Mouse (Mus musculus) heart, embryonic 13.5 days (tissue): ENCODE measurements around the gene Tex14. TPM values are rescaled to one million over a fixed set of nuclear protein-coding genes. Genes with fewer than 3 reads are reported as not detected.
"Not testable (repeated sequence)": the region's sequence is repeated elsewhere in the genome, so short reads cannot be mapped to it uniquely, and the experiment has no call there.

Experiments used
- ATAC-seq: fragments of 200-750 bp; cut with Nextera tagmentation; 2 replicates; pipeline ENCODE4 v1.8.0; 2017; ENCODE audit warnings: moderate TSS enrichment; ENCODE audit not compliant: insufficient number of reproducible peaks, low FRiP score, low TSS enrichment; ENCODE audit errors: extremely low read depth
- H3K27ac ChIP-seq: fragments of 300-500 bp; sonication (generic); replicated peaks from 2 replicates; pipeline ENCODE4 v1.5.1; 2015; ENCODE audit warnings: moderate library complexity, mild to moderate bottlenecking, inconsistent platforms
- H3K27me3 ChIP-seq: fragments of 300-500 bp; sonication (generic); replicated peaks from 2 replicates; pipeline ENCODE4 v1.6.1; 2015; ENCODE audit warnings: mild to moderate bottlenecking, inconsistent platforms
- H3K36me3 ChIP-seq: fragments of 300-500 bp; sonication (generic); 2 replicates; pipeline ENCODE4 v1.6.1; 2015; ENCODE audit warnings: mild to moderate bottlenecking, inconsistent platforms
- H3K4me1 ChIP-seq: fragments of 300-500 bp; sonication (generic); 2 replicates; pipeline ENCODE4 v1.6.1; 2015; ENCODE audit warnings: inconsistent platforms
- H3K4me2 ChIP-seq: fragments of 300-500 bp; sonication (generic); 2 replicates; pipeline ENCODE4 v1.6.1; 2015; ENCODE audit warnings: inconsistent platforms, mild to moderate bottlenecking, moderate library complexity
- H3K4me3 ChIP-seq: fragments of 300-500 bp; sonication (generic); 2 replicates; pipeline ENCODE4 v1.5.1; 2015; ENCODE audit warnings: moderate library complexity, mild to moderate bottlenecking, inconsistent platforms
- H3K9ac ChIP-seq: fragments of 300-500 bp; sonication (generic); 2 replicates; pipeline ENCODE4 v1.6.1; 2015; ENCODE audit warnings: inconsistent platforms, mild to moderate bottlenecking, moderate library complexity
- H3K9me3 ChIP-seq: fragments of 300-500 bp; sonication (generic); 2 replicates; pipeline ENCODE4 v1.6.1; 2016; ENCODE audit warnings: inconsistent platforms
- WGBS: fragments of 180-500 bp; shearing (Covaris S2); methylation state at CpG from one replicate; pipeline ENCODE4 v1.1.7; 2015; ENCODE audit warnings: mixed read lengths; 5-methylcytosine and 5-hydroxymethylcytosine counted together
- polyA plus RNA-seq: library from polyadenylated mRNA; unstranded; fragments of >200 nt; fragmentation: Nextera tagmentation; extraction: Ambion mirVana; gene quantifications from 2 replicates; pipeline ENCODE4 v1.2.1, GENCODE M21; 2015

Gene Tex14
- polyA plus RNA-seq, 1 experiment from 2014 or later = 0.28 TPM

DNA sequence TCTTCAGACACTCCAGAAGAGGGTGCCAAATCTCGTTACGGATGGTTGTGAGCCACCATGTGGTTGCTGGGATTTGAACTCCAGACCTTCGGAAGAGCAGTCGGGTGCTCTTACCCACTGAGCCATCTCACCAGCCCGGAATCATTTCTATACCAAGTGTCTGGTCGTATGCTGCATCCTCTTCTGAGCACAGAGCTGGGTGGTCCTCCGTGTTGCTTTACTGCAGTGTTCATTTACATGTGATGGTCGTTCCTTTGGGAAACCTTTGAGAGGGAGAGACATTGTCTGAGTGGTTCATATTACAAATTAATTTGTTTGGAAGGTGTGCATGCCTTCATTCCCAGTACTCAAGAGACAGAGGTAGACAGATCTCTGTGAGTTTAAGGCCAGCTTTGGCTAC lies 47.9 kb downstream of the Tex14 start:
- not testable (repeated sequence) for H3K4me2 ChIP-seq, ATAC-seq, H3K27ac ChIP-seq, H3K27me3 ChIP-seq, H3K36me3 ChIP-seq, H3K4me3 ChIP-seq, H3K9me3 ChIP-seq
- 0 out of 2 replicates have a peak overlapping the region, but pooled peaks have one; percentile 34 for H3K9ac ChIP-seq
- 75% methylated on average over 8 of the region's 8 CpGs for WGBS
- peaks cover 14% of the 10 kb centered on the region for H3K4me1 ChIP-seq

DNA sequence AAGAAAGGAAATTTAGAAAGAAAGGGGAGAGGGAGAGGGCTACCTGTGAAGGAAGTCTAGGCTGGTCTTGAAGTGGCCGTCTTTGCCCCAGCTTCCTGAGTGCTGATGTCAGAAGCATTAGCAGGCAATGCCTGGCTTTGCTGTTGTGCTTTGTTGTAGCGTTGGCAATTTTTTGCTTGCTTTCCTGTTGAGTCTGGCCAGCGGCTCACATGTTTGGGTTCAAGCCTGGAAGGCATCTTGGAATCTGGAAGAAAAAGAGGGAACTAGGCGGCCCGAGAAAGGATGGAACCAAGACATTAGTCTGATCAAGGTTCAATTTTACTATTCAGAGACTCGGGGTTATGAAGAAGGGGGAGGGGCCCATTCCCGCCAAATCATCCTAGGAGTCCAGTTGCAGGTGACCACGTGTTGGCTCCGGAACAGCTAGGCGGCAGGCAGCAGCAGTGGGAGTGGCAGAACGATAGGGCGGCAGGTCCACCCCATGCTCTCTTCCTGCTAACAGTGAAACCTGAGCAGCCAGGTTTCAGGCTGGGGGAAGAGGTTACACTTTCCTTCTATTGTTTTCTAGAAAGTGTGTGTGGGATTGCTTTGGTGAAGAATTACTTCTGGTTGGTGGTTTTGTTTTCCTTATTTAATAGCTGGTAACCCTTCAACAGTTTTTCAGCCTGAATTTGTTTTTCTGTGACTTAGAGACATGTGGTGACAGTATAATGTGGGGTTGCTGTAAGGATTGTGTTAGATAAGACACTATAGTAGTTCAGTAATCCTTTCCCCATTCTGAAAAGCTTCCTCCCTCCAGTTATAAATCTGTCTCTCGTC lies 48.6 kb downstream of the Tex14 start:
- no peaks in the 10 kb centered on the region for H3K27me3 ChIP-seq
- WGBS = 16% methylated on average over 13 of the region's 13 CpGs
- no peak for ATAC-seq
- no peak overlapping the region for H3K27ac ChIP-seq
- peak overlapping the region; percentile 34 for H3K9ac ChIP-seq
- no peaks in the 10 kb centered on the region for H3K36me3 ChIP-seq
- no peak overlapping the region for H3K4me3 ChIP-seq
- H3K4me1 ChIP-seq = peaks cover 12% of the 10 kb centered on the region
- H3K4me2 ChIP-seq = peak overlapping the region; percentile 37
- H3K9me3 ChIP-seq = no peaks in the 10 kb centered on the region

DNA sequence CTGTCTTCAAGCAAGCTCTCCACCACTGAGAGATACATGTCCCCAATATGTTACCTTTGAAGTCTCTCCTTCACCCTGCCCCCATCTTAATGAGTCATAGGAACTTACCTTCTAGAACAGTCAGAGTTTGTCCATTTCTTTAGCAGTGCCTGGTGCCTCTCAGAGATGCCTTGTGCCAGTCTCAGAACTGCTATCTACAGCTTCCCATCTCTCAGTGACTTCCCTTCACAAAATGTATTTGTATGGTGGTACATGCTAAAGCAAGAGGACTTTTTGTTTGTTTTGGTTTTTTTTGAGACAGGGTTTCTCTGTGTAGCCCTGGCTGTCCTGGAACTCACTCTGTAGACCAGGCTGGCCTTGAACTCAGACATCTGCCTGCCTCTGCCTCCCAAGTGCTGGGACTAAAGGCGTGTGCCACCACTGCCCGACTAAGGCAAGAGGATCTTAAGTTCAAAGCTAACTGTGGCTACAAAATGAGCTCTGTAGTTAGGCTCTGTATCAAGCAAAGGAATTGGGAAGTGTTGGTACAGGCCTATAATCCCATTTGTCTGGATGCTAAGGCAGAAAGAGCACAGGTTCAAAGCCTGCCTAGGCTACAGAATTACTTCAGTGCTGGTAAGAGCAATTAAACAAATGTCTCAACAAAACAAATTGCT lies 49.3 kb downstream of the Tex14 start:
- Histone ChIP-seq H3K9ac (peak overlapping the region; percentile 34), H3K27ac (no peak overlapping the region), H3K4me2 (no peak overlapping the region), H3K36me3 (no peaks in the 10 kb centered on the region), H3K4me3 (no peak overlapping the region), H3K9me3 (no peaks in the 10 kb centered on the region), H3K4me1 (peaks cover 12% of the 10 kb centered on the region), H3K27me3 (no peaks in the 10 kb centered on the region)
- 80% methylated on average over 2 of the region's 2 CpGs for WGBS
- no peak for ATAC-seq

DNA sequence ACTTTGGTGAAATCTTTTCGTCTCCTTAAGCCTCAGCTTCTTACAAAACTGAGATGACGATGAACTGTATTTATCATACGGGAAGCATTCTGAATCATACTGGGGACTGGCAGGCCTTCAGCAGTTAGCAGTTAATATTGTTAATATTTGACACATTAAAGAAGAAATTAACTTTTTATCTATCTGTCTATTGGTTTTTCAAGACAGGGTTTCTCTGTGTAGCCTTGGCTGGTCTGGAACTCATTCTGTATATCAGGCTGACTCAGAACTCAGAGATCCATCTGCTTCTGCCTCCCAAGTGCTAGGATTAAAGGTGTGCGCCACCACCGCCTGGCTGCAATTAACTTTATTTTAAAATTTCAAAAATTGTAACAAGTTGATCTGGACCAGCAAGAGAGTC lies 50.7 kb downstream of the Tex14 start:
- Histone ChIP-seq H3K27ac (no peak overlapping the region), H3K4me1 (peaks cover 12% of the 10 kb centered on the region), H3K4me3 (no peak overlapping the region), H3K36me3 (no peaks in the 10 kb centered on the region), H3K4me2 (no peak overlapping the region), H3K27me3 (no peaks in the 10 kb centered on the region), H3K9me3 (no peaks in the 10 kb centered on the region), H3K9ac (no peak overlapping the region)
- no peak for ATAC-seq
- WGBS = 87% methylated on average over 5 of the region's 5 CpGs

DNA sequence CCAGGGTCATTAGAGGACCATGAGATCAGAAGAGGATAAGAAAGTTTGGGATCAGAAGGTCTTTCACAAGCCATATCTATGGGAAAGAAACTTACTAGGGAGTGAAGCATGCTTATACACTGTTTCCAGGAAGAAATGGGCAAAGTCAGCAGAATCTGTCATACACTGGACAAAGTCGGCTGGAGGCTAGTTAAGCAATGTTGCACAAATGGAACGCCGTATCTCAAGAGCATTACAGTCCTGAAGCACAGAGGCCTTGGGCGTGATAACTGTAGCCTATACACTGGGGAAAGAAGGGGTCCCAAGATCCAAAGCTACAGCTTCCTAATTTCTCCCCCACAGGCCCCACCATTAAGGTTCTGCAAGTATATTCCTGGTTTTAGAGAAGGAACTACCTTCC lies 51.1 kb downstream of the Tex14 start:
- no peak overlapping the region for H3K4me3 ChIP-seq
- H3K9me3 ChIP-seq = no peaks in the 10 kb centered on the region
- no peaks in the 10 kb centered on the region for H3K27me3 ChIP-seq
- H3K36me3 ChIP-seq = no peaks in the 10 kb centered on the region
- 82% methylated on average over 4 of the region's 4 CpGs for WGBS
- no peak for ATAC-seq
- no peak overlapping the region for H3K4me2 ChIP-seq
- no peak overlapping the region for H3K9ac ChIP-seq
- no peak overlapping the region for H3K27ac ChIP-seq
- H3K4me1 ChIP-seq = peaks cover 12% of the 10 kb centered on the region

DNA sequence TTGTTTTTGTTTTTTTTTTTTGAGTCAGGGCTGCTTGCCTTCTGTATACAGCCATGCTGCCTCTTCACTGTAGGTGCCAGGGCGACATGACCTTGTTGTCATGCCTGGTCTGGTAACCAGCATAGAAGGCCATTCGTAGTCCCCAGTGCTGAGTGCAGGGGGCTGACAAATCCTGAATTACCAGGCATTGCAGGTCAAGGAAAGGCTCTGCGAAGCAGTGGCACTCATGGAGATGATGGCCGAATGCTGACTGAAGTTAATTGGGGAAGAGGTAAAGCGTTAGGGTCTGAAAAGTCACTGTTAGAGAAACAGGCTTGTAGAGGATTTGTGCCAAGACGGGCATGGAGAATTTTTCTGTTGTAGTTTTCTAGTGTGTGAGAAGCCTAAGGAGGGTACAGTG lies 55.7 kb downstream of the Tex14 start:
- Histone ChIP-seq H3K4me3 (no peak overlapping the region), H3K27ac (no peak overlapping the region), H3K27me3 (no peaks in the 10 kb centered on the region), H3K9ac (no peak overlapping the region), H3K36me3 (no peaks in the 10 kb centered on the region), H3K4me2 (no peak overlapping the region), H3K4me1 (0 out of 2 replicates have a peak, but pooled peaks cover 3% of the 10 kb centered on the region), H3K9me3 (no peaks in the 10 kb centered on the region)
- no peak for ATAC-seq
- 88% methylated on average over 6 of the region's 6 CpGs for WGBS

DNA sequence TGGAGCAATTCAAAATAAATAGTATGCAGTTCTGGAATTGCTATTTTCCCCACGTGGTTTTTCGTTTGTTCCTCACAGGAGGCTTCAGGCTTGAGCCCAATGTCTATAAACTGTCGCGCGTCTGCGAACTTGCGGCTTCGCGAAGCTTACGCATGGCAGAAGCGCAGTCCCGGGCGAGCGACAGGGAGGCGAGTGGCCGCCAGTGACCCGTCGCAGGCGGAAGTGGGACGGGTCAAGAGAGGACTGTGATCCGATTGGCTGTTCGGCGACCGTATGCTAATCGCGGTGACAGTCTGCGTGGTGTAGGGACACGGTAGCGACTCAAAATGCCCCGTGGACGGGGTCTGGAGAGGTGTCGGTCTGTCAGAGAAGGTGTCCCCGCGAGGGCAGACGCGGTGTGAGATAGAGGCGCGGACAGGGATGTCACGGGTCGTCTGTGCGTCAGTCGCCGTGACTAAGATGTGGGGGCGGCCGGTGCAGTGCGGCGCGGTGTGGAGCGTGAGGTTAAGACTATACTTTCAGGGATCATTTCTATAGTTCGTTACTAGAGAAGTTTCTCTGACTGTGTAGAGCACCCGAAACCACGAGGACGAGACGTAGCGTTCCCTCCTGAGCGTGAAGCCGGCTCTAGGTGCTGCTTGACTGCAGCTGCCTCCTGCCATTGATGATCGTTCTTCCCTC lies 57.1 kb downstream of the Tex14 start:
- H3K9me3 ChIP-seq, H3K4me1 ChIP-seq, H3K27me3 ChIP-seq, H3K36me3 ChIP-seq: not testable (repeated sequence)
- peak overlapping the region; percentile 69 for H3K9ac ChIP-seq
- H3K4me2 ChIP-seq = peak overlapping the region; percentile 67
- under 1% methylated on average over 21 of the region's 58 CpGs for WGBS
- peak overlapping the region; percentile 39 for H3K4me3 ChIP-seq
- peak; percentile 97 for ATAC-seq
- H3K27ac ChIP-seq = peak overlapping the region; percentile 76; the same call in 1 of the 2 replicates

DNA sequence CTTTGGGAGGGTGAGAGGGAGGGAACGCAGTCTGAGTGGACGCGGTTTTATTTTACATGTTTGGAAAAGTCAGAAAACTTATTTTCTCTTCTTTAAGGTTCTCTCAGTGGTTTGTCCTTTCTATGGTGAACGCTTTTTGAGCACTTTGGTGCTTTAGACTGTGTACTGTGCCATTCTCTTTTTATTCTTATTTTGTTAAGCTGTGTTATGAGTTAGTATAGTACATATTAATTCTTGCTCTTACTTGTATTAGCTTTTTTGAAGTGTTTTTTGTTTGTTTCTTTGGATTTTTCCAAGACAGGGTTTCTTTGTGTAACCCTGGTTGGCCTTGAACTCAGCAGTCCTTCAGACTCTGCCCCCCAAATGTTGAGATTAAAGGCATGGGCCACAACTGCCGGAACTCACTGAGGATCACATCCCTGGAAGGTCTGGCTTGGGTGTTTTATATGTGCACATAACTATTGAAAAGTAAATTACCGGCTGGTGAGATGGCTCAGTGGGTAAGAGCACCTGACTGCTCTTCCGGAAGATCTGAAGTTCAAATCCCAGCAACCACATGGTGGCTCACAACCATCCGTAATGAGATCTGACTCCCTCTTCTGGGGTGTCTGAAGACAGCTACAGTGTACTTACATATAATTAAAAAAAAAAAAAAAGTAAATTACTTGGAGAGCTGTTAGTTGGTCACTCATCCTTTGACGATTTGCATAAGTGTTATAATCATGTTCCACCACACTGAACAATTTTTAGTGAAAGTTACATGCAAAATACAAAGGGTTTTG lies 57.8 kb downstream of the Tex14 start:
- no peaks in the 10 kb centered on the region for H3K36me3 ChIP-seq
- no peak overlapping the region for H3K4me3 ChIP-seq
- H3K4me2 ChIP-seq = peak overlapping the region; percentile 16
- 7% methylated on average over 9 of the region's 9 CpGs for WGBS
- H3K27me3 ChIP-seq = no peaks in the 10 kb centered on the region
- H3K4me1 ChIP-seq = peaks cover 5% of the 10 kb centered on the region
- H3K27ac ChIP-seq = peak overlapping the region; percentile 76
- ATAC-seq = no peak; the same call in 1 of the 2 replicates
- H3K9me3 ChIP-seq = no peaks in the 10 kb centered on the region
- no peak overlapping the region for H3K9ac ChIP-seq

DNA sequence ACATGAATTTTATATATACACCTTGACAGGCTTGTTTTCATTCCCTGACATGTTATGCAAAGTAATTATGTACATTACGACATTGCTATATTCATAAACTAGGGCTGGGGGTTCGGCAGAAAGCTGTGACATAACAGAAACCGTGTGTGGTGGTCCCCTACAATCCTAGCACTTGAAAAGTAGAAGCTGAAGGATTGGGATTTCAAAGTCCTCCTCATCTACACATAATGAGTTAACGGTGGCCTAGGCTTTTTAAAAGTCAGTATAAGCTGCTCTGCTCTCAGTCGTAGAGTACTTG lies 58.3 kb downstream of the Tex14 start:
- no peak overlapping the region for H3K4me3 ChIP-seq
- H3K27me3 ChIP-seq = no peaks in the 10 kb centered on the region
- WGBS = 54% methylated on average over 5 of the region's 5 CpGs
- peaks cover 10% of the 10 kb centered on the region for H3K4me1 ChIP-seq
- H3K27ac ChIP-seq = peak overlapping the region; percentile 76
- H3K4me2 ChIP-seq = no peak overlapping the region
- H3K9me3 ChIP-seq = no peaks in the 10 kb centered on the region
- no peaks in the 10 kb centered on the region for H3K36me3 ChIP-seq
- no peak for ATAC-seq
- no peak overlapping the region for H3K9ac ChIP-seq

DNA sequence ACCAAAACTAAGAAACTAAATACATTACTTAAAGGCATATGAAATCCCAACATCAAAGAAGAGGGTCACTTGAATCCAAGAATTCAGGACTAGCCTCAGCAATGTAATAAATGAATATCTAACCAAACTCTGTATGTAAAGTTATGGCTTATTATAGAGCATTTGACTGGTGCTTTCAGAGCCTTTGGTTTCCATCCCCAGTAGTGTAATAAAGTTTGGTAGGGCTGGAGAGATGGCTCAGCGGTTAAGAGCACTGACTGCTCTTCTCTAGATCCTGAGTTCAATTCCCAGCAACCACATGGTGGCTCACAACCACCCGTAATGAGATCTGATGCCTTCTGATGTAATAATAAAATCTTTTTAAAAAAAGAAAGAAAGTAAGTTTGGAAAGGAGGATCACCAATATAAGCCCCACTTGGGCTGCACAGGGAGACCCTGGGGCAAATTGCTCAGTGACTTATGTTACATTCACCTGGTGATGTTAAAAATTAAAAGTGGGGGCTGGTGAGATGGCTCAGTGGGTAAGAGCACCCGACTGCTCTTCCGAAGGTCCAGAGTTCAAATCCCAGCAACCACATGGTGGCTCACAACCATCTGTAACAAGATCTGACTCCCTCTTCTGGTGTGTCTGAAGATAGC lies 59.0 kb downstream of the Tex14 start:
- not testable (repeated sequence) for H3K9me3 ChIP-seq, ATAC-seq, H3K36me3 ChIP-seq, H3K4me2 ChIP-seq, H3K9ac ChIP-seq, H3K27ac ChIP-seq, H3K27me3 ChIP-seq, H3K4me3 ChIP-seq
- WGBS = 83% methylated on average over 4 of the region's 4 CpGs
- peaks cover 16% of the 10 kb centered on the region for H3K4me1 ChIP-seq
